Mouse (Mus musculus) lung, embryonic 14.5 days (tissue): ENCODE results near the gene 1810055G02Rik. TPM values are rescaled to one million over a fixed set of nuclear protein-coding genes. Genes with fewer than 3 reads are reported as not detected.

Source experiments
- ATAC-seq: fragments of 200-750 bp; cut with Nextera tagmentation; 2 replicates; pipeline ENCODE4 v1.8.0; 2017; ENCODE audit warnings: mild to moderate bottlenecking, moderate TSS enrichment, moderate library complexity; ENCODE audit not compliant: insufficient read depth
- DNase-seq: peaks from one replicate; pipeline ENCODE4 v3.0.0-alpha.2; 2015
- H3K27ac ChIP-seq: fragments of 300-500 bp; sonication (generic); 2 replicates; pipeline ENCODE4 v1.5.1; 2014; ENCODE audit warnings: low read depth, mild to moderate bottlenecking, moderate library complexity
- H3K27me3 ChIP-seq: fragments of 300-500 bp; sonication (generic); 2 replicates; pipeline ENCODE4 v1.6.1; 2014; ENCODE audit warnings: low read length, control low read depth; ENCODE audit not compliant: insufficient read depth
- H3K36me3 ChIP-seq: fragments of 300-500 bp; sonication (generic); 2 replicates; pipeline ENCODE4 v1.6.1; 2014; ENCODE audit warnings: control low read depth; ENCODE audit not compliant: insufficient read depth
- H3K4me1 ChIP-seq: fragments of 300-500 bp; sonication (generic); 2 replicates; pipeline ENCODE4 v1.6.1; 2014; ENCODE audit warnings: antibody characterized with exemption, control low read depth; ENCODE audit not compliant: insufficient read depth
- H3K4me2 ChIP-seq: fragments of 300-500 bp; sonication (generic); 2 replicates; pipeline ENCODE4 v1.6.1; 2014; ENCODE audit warnings: mild to moderate bottlenecking
- H3K4me3 ChIP-seq: fragments of 300-500 bp; sonication (generic); 2 replicates; pipeline ENCODE4 v1.5.1; 2014; ENCODE audit warnings: low read depth, low read length
- H3K9ac ChIP-seq: fragments of 300-500 bp; sonication (generic); 2 replicates; pipeline ENCODE4 v1.6.1; 2014
- H3K9me3 ChIP-seq: fragments of 300-500 bp; sonication (generic); 2 replicates; pipeline ENCODE4 v1.6.1; 2016; ENCODE audit warnings: low read depth, low read length, control low read depth
- CTCF ChIP-seq: IDR thresholded peaks from 2 replicates; pipeline ENCODE4 v1.5.1; 2016; ENCODE audit warnings: antibody characterized with exemption, low read depth
- WGBS: fragments of 180-500 bp; shearing (Covaris S2); extraction: QIAGEN DNeasy Blood & Tissue Kit; methylation state at CpG from one replicate; pipeline ENCODE4 v1.1.7; 2014; 5-methylcytosine and 5-hydroxymethylcytosine counted together
- polyA plus RNA-seq: library from polyadenylated mRNA; unstranded; fragments of >200 nt; fragmentation: Nextera tagmentation; extraction: Ambion mirVana; gene quantifications from 2 replicates; pipeline ENCODE4 v1.2.1, GENCODE M21; 2014

The 1810055G02Rik gene
- polyA plus RNA-seq, 1 experiment from 2014 or later, result 40.3 TPM

- ATAC-seq (no peak), DNase-seq (peak; percentile 46)
- WGBS, result 46% methylated on average over 1 of the region's 1 CpGs
- Histone ChIP-seq H3K27me3 (no peaks in the 10 kb centered on the region), H3K27ac (no peak overlapping the region), H3K4me1 (no peaks in the 10 kb centered on the region; the same call in 1 of the 2 replicates), H3K9me3 (no peaks in the 10 kb centered on the region), H3K4me3 (no peak overlapping the region), H3K9ac (no peak overlapping the region), H3K4me2 (no peak overlapping the region), H3K36me3 (no peaks in the 10 kb centered on the region)
- TF ChIP-seq CTCF, result no peak; the same call in 1 of the 2 replicates
Measured at GRCm38 (mm10) chr19:3706258-3706657, 1.8 kb upstream of the 1810055G02Rik start.

GRCm38 (mm10) chr19:3707553-3707952 is 540 bp upstream of the 1810055G02Rik start:
- no peak for TF ChIP-seq CTCF
- DNase-seq, result no peak

GRCm38 (mm10) chr19:3709013-3709787 is 1.1 kb downstream of the 1810055G02Rik start:
- H3K27ac ChIP-seq, result no peak overlapping the region
- H3K9me3 ChIP-seq, result no peaks in the 10 kb centered on the region
- H3K4me1 ChIP-seq, result no peaks in the 10 kb centered on the region; the same call in 1 of the 2 replicates
- no peaks in the 10 kb centered on the region for H3K27me3 ChIP-seq
- ATAC-seq, result no peak
- H3K9ac ChIP-seq, result peak overlapping the region; percentile 81
- peak overlapping the region; percentile 83 for H3K4me3 ChIP-seq
- TF ChIP-seq CTCF, result no peak
- DNase-seq, result no peak
- H3K4me2 ChIP-seq, result peak overlapping the region; percentile 89
- whole genome bisulfite sequencing, result 26% methylated on average over 10 of the region's 10 CpGs
- H3K36me3 ChIP-seq, result no peaks in the 10 kb centered on the region

More at GRCm38 (mm10) chr19:3707553-3707952, 540 bp upstream of the 1810055G02Rik start:
- Histone ChIP-seq H3K9ac (peak overlapping the region; percentile 81), H3K27me3 (no peaks in the 10 kb centered on the region), H3K9me3 (no peaks in the 10 kb centered on the region), H3K4me1 (no peaks in the 10 kb centered on the region; the same call in 1 of the 2 replicates), H3K27ac (peak overlapping the region; percentile 84), H3K36me3 (no peaks in the 10 kb centered on the region), H3K4me3 (peak overlapping the region; percentile 83), H3K4me2 (peak overlapping the region; percentile 89)
- 38% methylated on average over 10 of the region's 10 CpGs for WGBS
- ATAC-seq, result no peak

GRCm38 (mm10) chr19:3710436-3710835 is 2.3 kb downstream of the 1810055G02Rik start:
- H3K27me3 ChIP-seq, result no peaks in the 10 kb centered on the region
- WGBS, result 94% methylated on average over 2 of the region's 2 CpGs

GRCm38 (mm10) chr19:3714381-3714780 is 6.3 kb downstream of the 1810055G02Rik start:
- 88% methylated on average over 6 of the region's 6 CpGs for WGBS
- Histone ChIP-seq H3K36me3 (peaks cover 38% of the 10 kb centered on the region), H3K4me2 (no peak overlapping the region), H3K27ac (no peak overlapping the region), H3K4me3 (no peak overlapping the region), H3K4me1 (no peaks in the 10 kb centered on the region), H3K27me3 (no peaks in the 10 kb centered on the region), H3K9ac (no peak overlapping the region; the same call in 1 of the 2 replicates), H3K9me3 (no peaks in the 10 kb centered on the region)
- ATAC-seq, result no peak
- DNase-seq, result no peak
- TF ChIP-seq CTCF, result no peak

More at GRCm38 (mm10) chr19:3710436-3710835, 2.3 kb downstream of the 1810055G02Rik start:
- no peak overlapping the region for H3K9ac ChIP-seq
- H3K4me2 ChIP-seq, result no peak overlapping the region
- H3K4me3 ChIP-seq, result no peak overlapping the region
- DNase-seq (no peak), ATAC-seq (no peak)
- no peak overlapping the region for H3K27ac ChIP-seq
- no peak for TF ChIP-seq CTCF
- H3K4me1 ChIP-seq, result no peaks in the 10 kb centered on the region; the same call in 1 of the 2 replicates
- peaks cover 7% of the 10 kb centered on the region for H3K36me3 ChIP-seq
- no peaks in the 10 kb centered on the region for H3K9me3 ChIP-seq

GRCm38 (mm10) chr19:3718481-3719361 is 10.6 kb downstream of the 1810055G02Rik start:
- ATAC-seq (peak; percentile 85), DNase-seq (peak; percentile 89)
- Histone ChIP-seq H3K27ac (peak overlapping the region; percentile 38; the same call in 1 of the 2 replicates), H3K4me3 (peak overlapping the region; percentile 39), H3K4me1 (no peaks in the 10 kb centered on the region), H3K9ac (peak overlapping the region; percentile 48), H3K4me2 (peak overlapping the region; percentile 90), H3K36me3 (peaks cover 38% of the 10 kb centered on the region), H3K9me3 (no peaks in the 10 kb centered on the region), H3K27me3 (no peaks in the 10 kb centered on the region)
- TF ChIP-seq CTCF, result peak; percentile 74
- WGBS, result 38% methylated on average over 19 of the region's 19 CpGs
